Mouse (Mus musculus): ENCODE measurements around the gene Dglucy. TPM values are rescaled to one million over a fixed set of nuclear protein-coding genes. Genes with fewer than 3 reads are reported as not detected.

Dglucy gene
- polyA plus RNA-seq, 1 experiment from 2014 or later = 2.4 TPM

GRCm38 (mm10) chr12:100813901-100814300, 35.0 kb downstream of the Dglucy start:
- Histone ChIP-seq H3K4me1 (replicated peaks; ENCODE audit: control insufficient read depth, insufficient read depth, low read length) (no peaks in the 10 kb centered on the region), H3K9me3 (ENCODE audit: control insufficient read depth, low read length) (no peaks in the 10 kb centered on the region), H3K9ac (ENCODE audit: low read length) (no peak overlapping the region), H3K27me3 (replicated peaks; ENCODE audit: control insufficient read depth, insufficient read depth, low read length) (no peaks in the 10 kb centered on the region), H3K27ac (ENCODE audit: low read depth) (no peak overlapping the region), H3K4me2 (ENCODE audit: low read length) (no peak overlapping the region), H3K4me3 (ENCODE audit: low read depth, low read length) (no peak overlapping the region), H3K36me3 (ENCODE audit: control insufficient read depth, insufficient read depth, low read length) (no peaks in the 10 kb centered on the region)
- WGBS = 91% methylated on average over 2 of the region's 2 CpGs
- no peak for ATAC-seq (replicated peaks; ENCODE audit: low FRiP score, low TSS enrichment, low read depth)
- peak; percentile 15 for DNase-seq (ENCODE audit: low spot score)

- Histone ChIP-seq H3K9ac (ENCODE audit: low read length) (no peak overlapping the region), H3K9me3 (ENCODE audit: control insufficient read depth, low read length) (no peaks in the 10 kb centered on the region), H3K27ac (ENCODE audit: low read depth) (no peak overlapping the region), H3K36me3 (ENCODE audit: control insufficient read depth, insufficient read depth, low read length) (no peaks in the 10 kb centered on the region), H3K4me1 (replicated peaks; ENCODE audit: control insufficient read depth, insufficient read depth, low read length) (no peaks in the 10 kb centered on the region), H3K4me2 (ENCODE audit: low read length) (no peak overlapping the region), H3K4me3 (ENCODE audit: low read depth, low read length) (no peak overlapping the region), H3K27me3 (replicated peaks; ENCODE audit: control insufficient read depth, insufficient read depth, low read length) (no peaks in the 10 kb centered on the region)
- DNase-seq (ENCODE audit: low spot score) = peak; percentile 10
- 77% methylated on average over 3 of the region's 3 CpGs for WGBS
- ATAC-seq (replicated peaks; ENCODE audit: low FRiP score, low TSS enrichment, low read depth) = no peak
Measured at GRCm38 (mm10) chr12:100814671-100815070, 35.8 kb downstream of the Dglucy start.

- DNase-seq (ENCODE audit: low spot score) = peak; percentile 9
- no peak overlapping the region for H3K27ac ChIP-seq (ENCODE audit: low read depth)
Measured at GRCm38 (mm10) chr12:100816906-100817305, 38.0 kb downstream of the Dglucy start.

GRCm38 (mm10) chr12:100819965-100820364, 41.1 kb downstream of the Dglucy start:
- H3K27me3 ChIP-seq (replicated peaks; ENCODE audit: control insufficient read depth, insufficient read depth, low read length) = no peaks in the 10 kb centered on the region
- no peaks in the 10 kb centered on the region for H3K9me3 ChIP-seq (ENCODE audit: control insufficient read depth, low read length)
- H3K36me3 ChIP-seq (ENCODE audit: control insufficient read depth, insufficient read depth, low read length) = no peaks in the 10 kb centered on the region
- no peak overlapping the region for H3K4me2 ChIP-seq (ENCODE audit: low read length)
- DNase-seq (ENCODE audit: low spot score) (no peak), ATAC-seq (replicated peaks; ENCODE audit: low FRiP score, low TSS enrichment, low read depth) (no peak)
- H3K4me1 ChIP-seq (replicated peaks; ENCODE audit: control insufficient read depth, insufficient read depth, low read length) = no peaks in the 10 kb centered on the region
- no peak overlapping the region for H3K4me3 ChIP-seq (ENCODE audit: low read depth, low read length)
- no peak overlapping the region for H3K9ac ChIP-seq (ENCODE audit: low read length)
- H3K27ac ChIP-seq (ENCODE audit: low read depth) = no peak overlapping the region

More at GRCm38 (mm10) chr12:100816906-100817305, 38.0 kb downstream of the Dglucy start:
- no peaks in the 10 kb centered on the region for H3K36me3 ChIP-seq (ENCODE audit: control insufficient read depth, insufficient read depth, low read length)
- no peak for ATAC-seq (replicated peaks; ENCODE audit: low FRiP score, low TSS enrichment, low read depth)
- no peak overlapping the region for H3K4me2 ChIP-seq (ENCODE audit: low read length)
- no peak overlapping the region for H3K4me3 ChIP-seq (ENCODE audit: low read depth, low read length)
- H3K27me3 ChIP-seq (replicated peaks; ENCODE audit: control insufficient read depth, insufficient read depth, low read length) = no peaks in the 10 kb centered on the region
- 92% methylated on average over 5 of the region's 5 CpGs for WGBS
- H3K9me3 ChIP-seq (ENCODE audit: control insufficient read depth, low read length) = no peaks in the 10 kb centered on the region
- no peak overlapping the region for H3K9ac ChIP-seq (ENCODE audit: low read length)
- H3K4me1 ChIP-seq (replicated peaks; ENCODE audit: control insufficient read depth, insufficient read depth, low read length) = no peaks in the 10 kb centered on the region

- no peaks in the 10 kb centered on the region for H3K9me3 ChIP-seq (ENCODE audit: control insufficient read depth, low read length)
- H3K9ac ChIP-seq (ENCODE audit: low read length) = no peak overlapping the region
- ATAC-seq (replicated peaks; ENCODE audit: low FRiP score, low TSS enrichment, low read depth) (no peak), DNase-seq (ENCODE audit: low spot score) (no peak)
- H3K27me3 ChIP-seq (replicated peaks; ENCODE audit: control insufficient read depth, insufficient read depth, low read length) = no peaks in the 10 kb centered on the region
- WGBS = 75% methylated on average over 2 of the region's 2 CpGs
- H3K36me3 ChIP-seq (ENCODE audit: control insufficient read depth, insufficient read depth, low read length) = no peaks in the 10 kb centered on the region
- H3K4me3 ChIP-seq (ENCODE audit: low read depth, low read length) = no peak overlapping the region
- no peaks in the 10 kb centered on the region for H3K4me1 ChIP-seq (replicated peaks; ENCODE audit: control insufficient read depth, insufficient read depth, low read length)
- H3K4me2 ChIP-seq (ENCODE audit: low read length) = no peak overlapping the region
- no peak overlapping the region for H3K27ac ChIP-seq (ENCODE audit: low read depth)
Measured at GRCm38 (mm10) chr12:100831021-100831420, 52.2 kb downstream of the Dglucy start.

- Histone ChIP-seq H3K27ac (ENCODE audit: low read depth) (no peak overlapping the region), H3K4me3 (ENCODE audit: low read depth, low read length) (no peak overlapping the region), H3K9me3 (ENCODE audit: control insufficient read depth, low read length) (no peaks in the 10 kb centered on the region), H3K36me3 (ENCODE audit: control insufficient read depth, insufficient read depth, low read length) (no peaks in the 10 kb centered on the region), H3K27me3 (replicated peaks; ENCODE audit: control insufficient read depth, insufficient read depth, low read length) (no peaks in the 10 kb centered on the region), H3K9ac (ENCODE audit: low read length) (no peak overlapping the region), H3K4me1 (replicated peaks; ENCODE audit: control insufficient read depth, insufficient read depth, low read length) (no peaks in the 10 kb centered on the region), H3K4me2 (ENCODE audit: low read length) (no peak overlapping the region)
- DNase-seq (ENCODE audit: low spot score) = no peak
- 77% methylated on average over 8 of the region's 8 CpGs for WGBS
- no peak for ATAC-seq (replicated peaks; ENCODE audit: low FRiP score, low TSS enrichment, low read depth)
Measured at GRCm38 (mm10) chr12:100831629-100832325, 52.9 kb downstream of the Dglucy start.

GRCm38 (mm10) chr12:100837208-100837607, 58.4 kb downstream of the Dglucy start:
- H3K36me3 ChIP-seq (ENCODE audit: control insufficient read depth, insufficient read depth, low read length) = no peaks in the 10 kb centered on the region
- H3K4me2 ChIP-seq (ENCODE audit: low read length) = no peak overlapping the region
- H3K27me3 ChIP-seq (replicated peaks; ENCODE audit: control insufficient read depth, insufficient read depth, low read length) = no peaks in the 10 kb centered on the region
- no peak overlapping the region for H3K27ac ChIP-seq (ENCODE audit: low read depth)
- H3K9ac ChIP-seq (ENCODE audit: low read length) = no peak overlapping the region
- no peak for ATAC-seq (replicated peaks; ENCODE audit: low FRiP score, low TSS enrichment, low read depth)
- no peaks in the 10 kb centered on the region for H3K4me1 ChIP-seq (replicated peaks; ENCODE audit: control insufficient read depth, insufficient read depth, low read length)
- no peaks in the 10 kb centered on the region for H3K9me3 ChIP-seq (ENCODE audit: control insufficient read depth, low read length)
- no peak for DNase-seq (ENCODE audit: low spot score)
- 79% methylated on average over 3 of the region's 3 CpGs for WGBS
- no peak overlapping the region for H3K4me3 ChIP-seq (ENCODE audit: low read depth, low read length)

GRCm38 (mm10) chr12:100839079-100839600, 60.3 kb downstream of the Dglucy start:
- no peak overlapping the region for H3K27ac ChIP-seq (ENCODE audit: low read depth)
- H3K4me2 ChIP-seq (ENCODE audit: low read length) = no peak overlapping the region
- H3K36me3 ChIP-seq (ENCODE audit: control insufficient read depth, insufficient read depth, low read length) = no peaks in the 10 kb centered on the region
- ATAC-seq (replicated peaks; ENCODE audit: low FRiP score, low TSS enrichment, low read depth) = no peak
- no peak overlapping the region for H3K4me3 ChIP-seq (ENCODE audit: low read depth, low read length)
- no peak overlapping the region for H3K9ac ChIP-seq (ENCODE audit: low read length)
- H3K9me3 ChIP-seq (ENCODE audit: control insufficient read depth, low read length) = no peaks in the 10 kb centered on the region
- H3K4me1 ChIP-seq (replicated peaks; ENCODE audit: control insufficient read depth, insufficient read depth, low read length) = no peaks in the 10 kb centered on the region
- WGBS = 38% methylated on average over 8 of the region's 8 CpGs
- DNase-seq (ENCODE audit: low spot score) = no peak
- no peaks in the 10 kb centered on the region for H3K27me3 ChIP-seq (replicated peaks; ENCODE audit: control insufficient read depth, insufficient read depth, low read length)

- H3K27me3 ChIP-seq (replicated peaks; ENCODE audit: control insufficient read depth, insufficient read depth, low read length) = no peaks in the 10 kb centered on the region
Measured at GRCm38 (mm10) chr12:100839926-100840325, 61.1 kb downstream of the Dglucy start.

More at GRCm38 (mm10) chr12:100839926-100840325, 61.1 kb downstream of the Dglucy start:
- H3K4me2 ChIP-seq (ENCODE audit: low read length) = no peak overlapping the region
- H3K9me3 ChIP-seq (ENCODE audit: control insufficient read depth, low read length) = no peaks in the 10 kb centered on the region
- no peak for DNase-seq (ENCODE audit: low spot score)
- H3K36me3 ChIP-seq (ENCODE audit: control insufficient read depth, insufficient read depth, low read length) = no peaks in the 10 kb centered on the region
- H3K4me1 ChIP-seq (replicated peaks; ENCODE audit: control insufficient read depth, insufficient read depth, low read length) = no peaks in the 10 kb centered on the region
- no peak overlapping the region for H3K9ac ChIP-seq (ENCODE audit: low read length)
- no peak for ATAC-seq (replicated peaks; ENCODE audit: low FRiP score, low TSS enrichment, low read depth)
- H3K27ac ChIP-seq (ENCODE audit: low read depth) = no peak overlapping the region
- WGBS = 86% methylated on average over 6 of the region's 6 CpGs
- H3K4me3 ChIP-seq (ENCODE audit: low read depth, low read length) = no peak overlapping the region
